Mouse (Mus musculus) spleen, postnatal 4 days (tissue): Measurements from ENCODE around the gene Exoc3l4.

Experiments
- DNase-seq, 2 experiments: peaks; one replicate each; pipeline ENCODE4 v3.0.0; 2022; ENCODE audit warnings: low spot score in 2 of 2

Gene Exoc3l4

GRCm38 (mm10) chr12:111448931-111449705 lies 32.3 kb downstream of the Exoc3l4 start:
- DNase-seq: peak in 1 of 2 experiments; percentile 58

- no peak for DNase-seq
Measured at GRCm38 (mm10) chr12:111450359-111450758, 33.5 kb downstream of the Exoc3l4 start.

GRCm38 (mm10) chr12:111451561-111451960 lies 34.7 kb downstream of the Exoc3l4 start:
- no peak for DNase-seq

- peak in 1 of 2 experiments; percentile 24 for DNase-seq
Measured at GRCm38 (mm10) chr12:111454021-111454420, 37.2 kb downstream of the Exoc3l4 start.

- DNase-seq: peak in 1 of 2 experiments; percentile 14
Measured at GRCm38 (mm10) chr12:111454543-111455280, 37.9 kb downstream of the Exoc3l4 start.

- DNase-seq: peak in 1 of 2 experiments; percentile 16
Measured at GRCm38 (mm10) chr12:111455311-111455846, 38.6 kb downstream of the Exoc3l4 start.

- no peak for DNase-seq
Measured at GRCm38 (mm10) chr12:111455860-111456259, 39.0 kb downstream of the Exoc3l4 start.

- no peak for DNase-seq
Measured at GRCm38 (mm10) chr12:111457742-111458141, 40.9 kb downstream of the Exoc3l4 start.

GRCm38 (mm10) chr12:111463570-111463969 lies 46.8 kb downstream of the Exoc3l4 start:
- no peak for DNase-seq

- DNase-seq: no peak
Measured at GRCm38 (mm10) chr12:111466369-111466768, 49.6 kb downstream of the Exoc3l4 start.

GRCm38 (mm10) chr12:111468206-111468605 lies 51.4 kb downstream of the Exoc3l4 start:
- DNase-seq: no peak

GRCm38 (mm10) chr12:111469507-111469906 lies 52.7 kb downstream of the Exoc3l4 start:
- DNase-seq: peak; percentile 71 to 88

GRCm38 (mm10) chr12:111471119-111471518 lies 54.3 kb downstream of the Exoc3l4 start:
- no peak for DNase-seq

GRCm38 (mm10) chr12:111471721-111472120 lies 54.9 kb downstream of the Exoc3l4 start:
- no peak for DNase-seq

- no peak for DNase-seq
Measured at GRCm38 (mm10) chr12:111472886-111473285, 56.1 kb downstream of the Exoc3l4 start.

- DNase-seq: no peak
Measured at GRCm38 (mm10) chr12:111474384-111474783, 57.6 kb downstream of the Exoc3l4 start.

GRCm38 (mm10) chr12:111474893-111475643 lies 58.3 kb downstream of the Exoc3l4 start:
- DNase-seq: no peak

GRCm38 (mm10) chr12:111478924-111479323 lies 62.1 kb downstream of the Exoc3l4 start:
- no peak for DNase-seq

- peak in 1 of 2 experiments; percentile 77 for DNase-seq
Measured at GRCm38 (mm10) chr12:111479917-111480316, 63.1 kb downstream of the Exoc3l4 start.
